Mouse (Mus musculus): ENCODE results near the gene Hspa12b.

- no peak for TF ChIP-seq POLR2A (IDR thresholded peaks at IDR 0.05; ENCODE audit: low read depth, low read length)
- TF ChIP-seq CTCF (IDR thresholded peaks at IDR 0.05; ENCODE audit: extremely low read depth, insufficient read depth, insufficient read length, insufficient replicate concordance) = no peak
Observed at GRCm38 (mm10) chr2:131139287-131139686, 12.2 kb downstream of the Hspa12b start.
